Mouse (Mus musculus) common myeloid progenitor, adult 5-6 weeks (primary cell): ENCODE results near the gene Mapk6. TPM values are rescaled to one million over a fixed set of nuclear protein-coding genes. Genes with fewer than 3 reads are reported as not detected.

Source experiments
- ATAC-seq: replicated peaks from 2 replicates; pipeline ENCODE4 v1.8.0; 2016; ENCODE audit warnings: low read depth, mild to moderate bottlenecking, moderate TSS enrichment, inconsistent platforms; ENCODE audit not compliant: poor library complexity, severe bottlenecking
- total RNA-seq: library from RNA; stranded (forward); fragments of 200-1000, 187-1606 nt; gene quantifications from 2 replicates; pipeline ENCODE4 v1.2.3, GENCODE M21; 2017

Mapk6 gene
- total RNA-seq, 1 experiment from 2014 or later: 76.2 TPM

- no peak for ATAC-seq
Measured at GRCm38 (mm10) chr9:75334440-75334839, 75.4 kb downstream of the Mapk6 start.

GRCm38 (mm10) chr9:75330821-75331220 is 79.0 kb downstream of the Mapk6 start:
- no peak for ATAC-seq

- ATAC-seq: no peak
Measured at GRCm38 (mm10) chr9:75328047-75328446, 81.8 kb downstream of the Mapk6 start.

- ATAC-seq: no peak
Measured at GRCm38 (mm10) chr9:75322099-75322885, 87.5 kb downstream of the Mapk6 start.

- ATAC-seq: no peak
Measured at GRCm38 (mm10) chr9:75319365-75319764, 90.4 kb downstream of the Mapk6 start.

Other genes starting within 250 kb of the Mapk6 start
- 0.63 and 1.1 TPM in 2 replicates for gene Myo5c, start 178.0 kb downstream of the Mapk6 start, total RNA-seq
- 2.2 and 3.0 TPM in 2 replicates for gene Gnb5, start 103.7 kb downstream of the Mapk6 start, total RNA-seq
- not detected in 2 replicates for gene Bcl2l10, start 62.2 kb downstream of the Mapk6 start, total RNA-seq
- 52.9 and 59.2 TPM in 2 replicates for gene Leo1, start 31.5 kb upstream of the Mapk6 start, total RNA-seq
- gene Tmod3, start 149.7 kb upstream of the Mapk6 start, total RNA-seq: 73.1 and 81.4 TPM in 2 replicates
- gene Tmod2, start 201.3 kb upstream of the Mapk6 start, total RNA-seq: not detected in 2 replicates
- gene Lysmd2, start 215.7 kb upstream of the Mapk6 start, total RNA-seq: 2.4 and 3.1 TPM in 2 replicates